Mouse (Mus musculus): Measurements from ENCODE around the gene Cox7a1.

DNA sequence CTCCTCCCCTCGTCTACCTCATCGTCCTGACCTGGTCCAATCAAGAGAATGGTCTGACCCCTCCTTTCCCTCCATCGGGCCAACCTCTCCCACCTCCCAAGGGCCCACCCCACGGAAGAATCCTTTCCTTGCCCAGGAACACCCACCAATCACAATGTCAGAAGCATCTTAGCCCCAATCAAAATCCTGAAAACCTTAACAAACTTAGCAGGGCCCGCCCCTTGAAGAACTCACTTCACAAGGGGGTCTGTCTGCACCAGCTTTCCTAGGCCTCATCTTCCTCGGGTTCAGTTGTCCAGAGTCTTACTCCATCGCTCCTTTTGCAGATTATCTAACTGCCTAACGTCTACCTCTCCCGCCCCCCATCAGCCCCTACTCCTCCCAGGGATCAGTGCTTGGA, 9.1 kb downstream of the Cox7a1 start:
- TF ChIP-seq POLR2AphosphoS2 (IDR thresholded peaks at IDR 0.05; ENCODE audit: low read depth, low read length) (no peak), CTCF (conservative IDR thresholded peaks at IDR 0.05 in 1 of 2, IDR thresholded peaks at IDR 0.05 in 1 of 2; ENCODE audit: low read depth in 2 of 2, low read length in 2 of 2) (no peak), MYC (IDR thresholded peaks at IDR 0.05; ENCODE audit: low read depth, low read length) (no peak), ZMIZ1 (IDR thresholded peaks at IDR 0.05; ENCODE audit: low read depth, low read length) (no peak), MAZ (IDR thresholded peaks at IDR 0.05; ENCODE audit: low read depth, low read length) (no peak), TCF12 (IDR thresholded peaks at IDR 0.05; ENCODE audit: low read depth, low read length) (no peak), BHLHE40 (IDR thresholded peaks at IDR 0.05; ENCODE audit: low read depth, low read length) (no peak), MXI1 (IDR thresholded peaks at IDR 0.05; ENCODE audit: low read depth, low read length) (no peak), EP300 (IDR thresholded peaks at IDR 0.05; ENCODE audit: low read length) (no peak), SMC3 (IDR thresholded peaks at IDR 0.05; ENCODE audit: low read depth, low read length) (no peak), TBP (conservative IDR thresholded peaks at IDR 0.05; ENCODE audit: low read depth, low read length) (no peak), POLR2A (IDR thresholded peaks at IDR 0.05; ENCODE audit: low read depth, low read length) (no peak)
